Mouse (Mus musculus) lung, embryonic 16.5 days (tissue): ENCODE measurements around the gene Gm49336. TPM values are rescaled to one million over a fixed set of nuclear protein-coding genes. Genes with fewer than 3 reads are reported as not detected.

Experiments
- ATAC-seq: fragments of 200-750 bp; cut with Nextera tagmentation; 2 replicates; pipeline ENCODE4 v1.8.0; 2017; ENCODE audit warnings: low read depth, mild to moderate bottlenecking, moderate library complexity
- H3K27ac ChIP-seq: fragments of 300-500 bp; sonication (generic); 2 replicates; pipeline ENCODE4 v1.5.1; 2014; ENCODE audit warnings: mild to moderate bottlenecking, control low read depth, low read length
- H3K27me3 ChIP-seq: fragments of 300-500 bp; sonication (generic); 2 replicates; pipeline ENCODE4 v1.6.1; 2014; ENCODE audit warnings: low read depth, low read length, mixed read lengths; ENCODE audit not compliant: control insufficient read depth, insufficient read depth
- H3K36me3 ChIP-seq: fragments of 300-500 bp; sonication (generic); 2 replicates; pipeline ENCODE4 v1.6.1; 2014; ENCODE audit warnings: low read length; ENCODE audit not compliant: control insufficient read depth, insufficient read depth
- H3K4me1 ChIP-seq: fragments of 300-500 bp; sonication (generic); replicated peaks from 2 replicates; pipeline ENCODE4 v1.6.1; 2014; ENCODE audit warnings: low read length, mixed read lengths; ENCODE audit not compliant: control insufficient read depth, insufficient read depth
- H3K4me2 ChIP-seq: fragments of 300-500 bp; sonication (generic); 2 replicates; pipeline ENCODE4 v1.6.1; 2014; ENCODE audit warnings: low read depth, low read length, control low read depth
- H3K4me3 ChIP-seq: fragments of 300-500 bp; sonication (generic); 2 replicates; pipeline ENCODE4 v1.5.1; 2014; ENCODE audit warnings: mild to moderate bottlenecking, low read length, control low read depth
- H3K9ac ChIP-seq: fragments of 300-500 bp; sonication (generic); 2 replicates; pipeline ENCODE4 v1.6.1; 2014; ENCODE audit warnings: low read length, control low read depth
- H3K9me3 ChIP-seq: fragments of 300-500 bp; sonication (generic); 2 replicates; pipeline ENCODE4 v1.6.1; 2016; ENCODE audit warnings: low read length; ENCODE audit not compliant: control insufficient read depth
- WGBS: fragments of 180-500 bp; shearing (Covaris S2); extraction: QIAGEN DNeasy Blood & Tissue Kit; methylation state at CpG from one replicate; pipeline ENCODE4 v1.1.7; 2014; 5-methylcytosine and 5-hydroxymethylcytosine counted together
- microRNA counts: library from miRNA; unstranded; fragments of <30 nt; microRNA quantifications from one replicate; lab custom pipeline; 2016
- microRNA-seq: library from miRNA; unstranded; fragments of <30 nt; microRNA quantifications from one replicate; pipeline ENCODE4, GENCODE M21; 2016
- polyA plus RNA-seq: library from polyadenylated mRNA; unstranded; fragments of >200 nt; fragmentation: Nextera tagmentation; extraction: Ambion mirVana; gene quantifications from 2 replicates; pipeline ENCODE4 v1.2.1, GENCODE M21; 2015

The Gm49336 gene
- polyA plus RNA-seq, 1 experiment from 2014 or later = 48.8 TPM

DNA sequence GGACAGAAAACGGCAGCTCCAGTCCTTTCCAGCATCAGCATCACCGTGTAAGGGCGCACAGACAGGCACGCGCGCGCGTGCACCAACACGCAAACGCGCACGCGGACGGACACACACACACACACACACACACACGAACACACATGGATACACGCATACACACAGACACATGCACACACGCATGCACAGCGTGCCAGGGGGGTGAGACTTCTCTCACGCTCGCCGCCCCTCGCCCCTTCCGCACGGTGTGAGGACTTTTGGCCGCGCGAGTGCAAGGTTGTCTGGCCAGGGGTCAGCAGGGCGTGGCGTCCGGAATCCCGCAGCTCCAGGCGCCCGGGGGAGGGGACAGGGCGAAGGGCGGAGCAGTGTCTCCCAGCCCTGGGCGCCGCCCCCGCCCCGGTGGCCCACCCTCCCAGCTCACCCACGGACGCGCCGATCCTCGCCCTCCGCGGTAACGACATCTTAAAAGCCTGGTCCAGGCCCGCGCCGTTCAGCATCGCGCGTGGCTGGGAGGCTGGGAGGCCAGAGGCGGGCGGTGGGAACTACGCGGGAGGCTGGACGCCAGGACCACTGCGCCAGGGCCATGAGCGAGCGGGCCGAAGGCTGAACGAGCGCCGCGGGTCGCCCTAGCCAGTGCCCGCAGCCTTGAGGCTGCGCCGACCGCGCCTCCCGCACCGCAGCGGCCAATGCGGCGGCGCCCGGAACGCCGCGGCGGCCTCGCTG lies 74.3 kb downstream of the Gm49336 start:
- Histone ChIP-seq H3K4me2 (peak overlapping the region; percentile 99), H3K36me3 (no peaks in the 10 kb centered on the region), H3K4me1 (peaks cover 4% of the 10 kb centered on the region; the same call in 1 of the 2 replicates), H3K27me3 (peaks cover 25% of the 10 kb centered on the region), H3K9ac (peak overlapping the region; percentile 69), H3K4me3 (peak overlapping the region; percentile 71), H3K27ac (no peak overlapping the region), H3K9me3 (no peaks in the 10 kb centered on the region)
- WGBS = under 1% methylated on average over 47 of the region's 84 CpGs
- ATAC-seq = peak; percentile 75

- 27% methylated on average over 9 of the region's 9 CpGs for WGBS
- peak overlapping the region; percentile 71 for H3K4me3 ChIP-seq
- no peaks in the 10 kb centered on the region for H3K9me3 ChIP-seq
- no peaks in the 10 kb centered on the region for H3K36me3 ChIP-seq
- H3K4me2 ChIP-seq = peak overlapping the region; percentile 99
- H3K4me1 ChIP-seq = peaks cover 4% of the 10 kb centered on the region; the same call in 1 of the 2 replicates
- H3K27me3 ChIP-seq = peaks cover 25% of the 10 kb centered on the region
- peak overlapping the region; percentile 69 for H3K9ac ChIP-seq
- H3K27ac ChIP-seq = no peak overlapping the region
- peak; percentile 21; the same call in 1 of the 2 replicates for ATAC-seq
Measured at GRCm38 (mm10) chr14:60176469-60176890, 74.8 kb downstream of the Gm49336 start.

GRCm38 (mm10) chr14:60172286-60173055 lies 78.8 kb downstream of the Gm49336 start:
- H3K4me2 ChIP-seq = no peak overlapping the region
- no peak overlapping the region for H3K27ac ChIP-seq
- no peak overlapping the region for H3K4me3 ChIP-seq
- H3K9ac ChIP-seq = no peak overlapping the region
- H3K36me3 ChIP-seq = no peaks in the 10 kb centered on the region
- no peak for ATAC-seq
- 39% methylated on average over 12 of the region's 12 CpGs for WGBS
- peaks cover 18% of the 10 kb centered on the region for H3K27me3 ChIP-seq
- H3K9me3 ChIP-seq = no peaks in the 10 kb centered on the region
- H3K4me1 ChIP-seq = peaks cover 4% of the 10 kb centered on the region

DNA sequence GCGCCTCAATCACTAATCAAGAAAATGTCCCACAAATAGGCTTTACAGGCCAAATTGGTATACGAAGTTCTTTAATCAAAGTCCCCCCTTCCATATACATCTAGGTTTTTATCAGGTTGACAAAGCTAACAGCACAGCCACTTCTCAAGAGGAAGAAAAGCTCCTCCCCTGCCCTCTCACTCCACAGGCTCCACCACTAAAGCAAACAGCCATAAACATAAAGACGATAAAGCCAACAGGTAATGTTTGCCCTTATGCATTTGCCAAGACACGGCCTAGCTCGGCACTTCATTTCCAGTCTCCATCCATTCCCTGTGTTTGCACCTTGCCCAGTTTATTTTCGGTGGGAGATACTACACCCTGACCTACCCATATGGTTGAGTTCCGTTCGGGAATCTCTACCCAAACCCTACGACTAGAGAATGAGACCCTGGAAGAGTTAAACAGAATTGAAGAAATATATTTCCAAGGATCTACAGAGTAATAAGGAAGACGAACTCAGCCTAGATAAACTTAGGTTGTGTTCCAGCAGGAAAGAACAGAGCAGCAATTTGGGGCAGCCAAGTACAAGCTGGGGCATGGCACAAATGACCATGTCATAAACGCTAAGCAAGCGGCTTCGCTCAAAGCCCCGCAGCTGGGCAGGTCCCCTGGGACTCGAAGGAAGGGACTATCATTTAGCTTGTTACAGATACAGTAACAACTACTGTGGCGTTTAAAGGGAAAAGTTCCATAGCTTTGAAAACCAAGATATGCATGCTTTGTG lies 80.3 kb downstream of the Gm49336 start:
- H3K27ac ChIP-seq = no peak overlapping the region
- H3K4me2 ChIP-seq = no peak overlapping the region
- H3K9ac ChIP-seq = no peak overlapping the region
- 68% methylated on average over 16 of the region's 16 CpGs for WGBS
- no peak overlapping the region for H3K4me3 ChIP-seq
- ATAC-seq = no peak
- H3K9me3 ChIP-seq = no peaks in the 10 kb centered on the region
- H3K36me3 ChIP-seq = no peaks in the 10 kb centered on the region
- H3K27me3 ChIP-seq = peaks cover 5% of the 10 kb centered on the region
- no peaks in the 10 kb centered on the region; the same call in 1 of the 2 replicates for H3K4me1 ChIP-seq

DNA sequence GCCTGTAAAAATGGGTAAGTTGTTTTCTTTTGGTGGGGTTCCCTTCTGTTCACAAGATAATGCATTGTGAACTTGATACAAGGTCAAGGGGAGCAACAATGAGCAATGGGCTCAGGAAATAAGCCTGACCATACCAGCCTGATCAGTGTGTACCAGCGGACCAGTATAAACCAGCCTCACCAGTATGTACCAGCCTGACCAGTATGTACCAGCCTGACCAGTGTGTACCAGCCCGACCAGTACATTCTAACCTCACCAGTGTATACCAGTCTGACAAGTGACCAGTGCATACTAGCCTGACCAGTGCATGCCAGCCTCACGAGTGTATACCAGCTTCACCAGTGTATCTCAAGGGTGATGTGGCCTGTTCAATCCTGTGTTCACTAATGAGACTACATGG lies 87.9 kb downstream of the Gm49336 start:
- ATAC-seq = no peak
- no peaks in the 10 kb centered on the region for H3K36me3 ChIP-seq
- H3K4me1 ChIP-seq = no peaks in the 10 kb centered on the region
- H3K9ac ChIP-seq = no peak overlapping the region
- H3K27me3 ChIP-seq = no peaks in the 10 kb centered on the region
- H3K4me3 ChIP-seq = no peak overlapping the region
- H3K4me2 ChIP-seq = no peak overlapping the region
- no peaks in the 10 kb centered on the region for H3K9me3 ChIP-seq
- WGBS = 87% methylated on average over 3 of the region's 3 CpGs
- no peak overlapping the region for H3K27ac ChIP-seq

MicroRNA genes within 50 kb of the gene (microRNA counts, 519-probe panel; counts per million panel counts)
- microRNA mmu-miR-719 (lab: Ali Mortazavi, UCI) = not detected

Small RNA genes within 50 kb of the gene (microRNA-seq; reads per million reads assigned to microRNA genes)
- gene Mir719 = not detected

Other genes starting within 250 kb of the Gm49336 start
- gene Atp8a2, start 54.3 kb downstream of the Gm49336 start, polyA plus RNA-seq = 0.88 and 1.7 TPM in 2 replicates
- not detected in 2 replicates for gene Nupl1, start 76 bp downstream of the Gm49336 start, polyA plus RNA-seq
- 39.2 and 39.9 TPM in 2 replicates for gene Mtmr6, start 13.7 kb upstream of the Gm49336 start, polyA plus RNA-seq
- 0.59 and 0.82 TPM in 2 replicates for gene Amer2, start 121.8 kb upstream of the Gm49336 start, polyA plus RNA-seq